Mouse (Mus musculus) heart, embryonic 13.5 days (tissue): ENCODE results near the gene Sipa1l1. TPM values are rescaled to one million over a fixed set of nuclear protein-coding genes. Genes with fewer than 3 reads are reported as not detected.
A peak's percentile ranks its signal among the peaks of the same experiment; 100 is the strongest.

Source experiments
- ATAC-seq: fragments of 200-750 bp; cut with Nextera tagmentation; 2 replicates; pipeline ENCODE4 v1.8.0; 2017; ENCODE audit warnings: moderate TSS enrichment; ENCODE audit not compliant: insufficient number of reproducible peaks, low FRiP score, low TSS enrichment; ENCODE audit errors: extremely low read depth
- H3K27ac ChIP-seq: fragments of 300-500 bp; sonication (generic); replicated peaks from 2 replicates; pipeline ENCODE4 v1.5.1; 2015; ENCODE audit warnings: moderate library complexity, mild to moderate bottlenecking, inconsistent platforms
- H3K27me3 ChIP-seq: fragments of 300-500 bp; sonication (generic); replicated peaks from 2 replicates; pipeline ENCODE4 v1.6.1; 2015; ENCODE audit warnings: mild to moderate bottlenecking, inconsistent platforms
- H3K36me3 ChIP-seq: fragments of 300-500 bp; sonication (generic); 2 replicates; pipeline ENCODE4 v1.6.1; 2015; ENCODE audit warnings: mild to moderate bottlenecking, inconsistent platforms
- H3K4me1 ChIP-seq: fragments of 300-500 bp; sonication (generic); 2 replicates; pipeline ENCODE4 v1.6.1; 2015; ENCODE audit warnings: inconsistent platforms
- H3K4me2 ChIP-seq: fragments of 300-500 bp; sonication (generic); 2 replicates; pipeline ENCODE4 v1.6.1; 2015; ENCODE audit warnings: inconsistent platforms, mild to moderate bottlenecking, moderate library complexity
- H3K4me3 ChIP-seq: fragments of 300-500 bp; sonication (generic); 2 replicates; pipeline ENCODE4 v1.5.1; 2015; ENCODE audit warnings: moderate library complexity, mild to moderate bottlenecking, inconsistent platforms
- H3K9ac ChIP-seq: fragments of 300-500 bp; sonication (generic); 2 replicates; pipeline ENCODE4 v1.6.1; 2015; ENCODE audit warnings: inconsistent platforms, mild to moderate bottlenecking, moderate library complexity
- H3K9me3 ChIP-seq: fragments of 300-500 bp; sonication (generic); 2 replicates; pipeline ENCODE4 v1.6.1; 2016; ENCODE audit warnings: inconsistent platforms
- WGBS: fragments of 180-500 bp; shearing (Covaris S2); methylation state at CpG from one replicate; pipeline ENCODE4 v1.1.7; 2015; ENCODE audit warnings: mixed read lengths; 5-methylcytosine and 5-hydroxymethylcytosine counted together
- polyA plus RNA-seq: library from polyadenylated mRNA; unstranded; fragments of >200 nt; fragmentation: Nextera tagmentation; extraction: Ambion mirVana; gene quantifications from 2 replicates; pipeline ENCODE4 v1.2.1, GENCODE M21; 2015

The Sipa1l1 gene
- polyA plus RNA-seq, 1 experiment from 2014 or later = 19.9 TPM

- H3K27ac ChIP-seq = no peak overlapping the region
- H3K9me3 ChIP-seq = no peaks in the 10 kb centered on the region
- H3K4me2 ChIP-seq = no peak overlapping the region
- H3K27me3 ChIP-seq = no peaks in the 10 kb centered on the region
- peaks cover 31% of the 10 kb centered on the region for H3K4me1 ChIP-seq
- no peak overlapping the region for H3K4me3 ChIP-seq
- no peak overlapping the region for H3K9ac ChIP-seq
- 75% methylated on average over 5 of the region's 5 CpGs for WGBS
- ATAC-seq = no peak
- H3K36me3 ChIP-seq = peaks cover 2% of the 10 kb centered on the region; the same call in 1 of the 2 replicates
These were observed 85.0 kb downstream of the Sipa1l1 start for GRCm38 (mm10) chr12:82254076-82254475.

GRCm38 (mm10) chr12:82256012-82256411 is 86.9 kb downstream of the Sipa1l1 start:
- WGBS = 86% methylated on average over 5 of the region's 5 CpGs
- Histone ChIP-seq H3K4me3 (no peak overlapping the region), H3K4me2 (no peak overlapping the region), H3K9ac (no peak overlapping the region), H3K27me3 (no peaks in the 10 kb centered on the region), H3K27ac (no peak overlapping the region), H3K4me1 (peaks cover 26% of the 10 kb centered on the region), H3K36me3 (no peaks in the 10 kb centered on the region), H3K9me3 (no peaks in the 10 kb centered on the region)
- ATAC-seq = no peak

GRCm38 (mm10) chr12:82256921-82257500 is 87.9 kb downstream of the Sipa1l1 start:
- H3K27ac ChIP-seq = no peak overlapping the region
- no peak overlapping the region for H3K9ac ChIP-seq
- peaks cover 20% of the 10 kb centered on the region; the same call in 1 of the 2 replicates for H3K4me1 ChIP-seq
- no peak for ATAC-seq
- no peak overlapping the region for H3K4me3 ChIP-seq
- H3K4me2 ChIP-seq = no peak overlapping the region
- H3K27me3 ChIP-seq = no peaks in the 10 kb centered on the region
- 72% methylated on average over 6 of the region's 6 CpGs for WGBS
- no peaks in the 10 kb centered on the region for H3K9me3 ChIP-seq
- H3K36me3 ChIP-seq = no peaks in the 10 kb centered on the region

GRCm38 (mm10) chr12:82257994-82258785 is 89.1 kb downstream of the Sipa1l1 start:
- Histone ChIP-seq H3K27ac (no peak overlapping the region), H3K9me3 (no peaks in the 10 kb centered on the region), H3K4me1 (peaks cover 20% of the 10 kb centered on the region; the same call in 1 of the 2 replicates), H3K27me3 (no peaks in the 10 kb centered on the region), H3K9ac (no peak overlapping the region), H3K4me3 (no peak overlapping the region), H3K4me2 (no peak overlapping the region), H3K36me3 (no peaks in the 10 kb centered on the region)
- 76% methylated on average over 6 of the region's 6 CpGs for WGBS
- ATAC-seq = no peak

- Histone ChIP-seq H3K9ac (no peak overlapping the region), H3K4me1 (peaks cover 9% of the 10 kb centered on the region; the same call in 1 of the 2 replicates), H3K4me2 (no peak overlapping the region), H3K36me3 (no peaks in the 10 kb centered on the region), H3K27me3 (no peaks in the 10 kb centered on the region), H3K27ac (no peak overlapping the region), H3K9me3 (no peaks in the 10 kb centered on the region), H3K4me3 (no peak overlapping the region)
- WGBS = 87% methylated on average over 7 of the region's 7 CpGs
- ATAC-seq = no peak
These were observed 94.3 kb downstream of the Sipa1l1 start for GRCm38 (mm10) chr12:82263443-82263842.

- Histone ChIP-seq H3K9me3 (no peaks in the 10 kb centered on the region), H3K36me3 (no peaks in the 10 kb centered on the region), H3K4me3 (no peak overlapping the region), H3K27ac (no peak overlapping the region), H3K9ac (no peak overlapping the region), H3K4me2 (no peak overlapping the region), H3K27me3 (no peaks in the 10 kb centered on the region), H3K4me1 (peaks cover 15% of the 10 kb centered on the region; the same call in 1 of the 2 replicates)
- WGBS = 79% methylated on average over 5 of the region's 5 CpGs
- ATAC-seq = no peak
These were observed 95.1 kb downstream of the Sipa1l1 start for GRCm38 (mm10) chr12:82264083-82264851.

- Histone ChIP-seq H3K9me3 (no peaks in the 10 kb centered on the region), H3K36me3 (no peaks in the 10 kb centered on the region), H3K4me3 (no peak overlapping the region), H3K4me1 (peaks cover 15% of the 10 kb centered on the region; the same call in 1 of the 2 replicates), H3K9ac (no peak overlapping the region), H3K27ac (no peak overlapping the region; the same call in 1 of the 2 replicates), H3K27me3 (no peaks in the 10 kb centered on the region), H3K4me2 (no peak overlapping the region)
- 83% methylated on average over 9 of the region's 9 CpGs for WGBS
- no peak for ATAC-seq
These were observed 96.5 kb downstream of the Sipa1l1 start for GRCm38 (mm10) chr12:82265335-82266274.

- Histone ChIP-seq H3K36me3 (no peaks in the 10 kb centered on the region), H3K4me3 (no peak overlapping the region), H3K27me3 (no peaks in the 10 kb centered on the region), H3K9me3 (no peaks in the 10 kb centered on the region), H3K4me1 (peaks cover 28% of the 10 kb centered on the region), H3K27ac (no peak overlapping the region), H3K9ac (no peak overlapping the region), H3K4me2 (no peak overlapping the region)
- WGBS = 88% methylated on average over 3 of the region's 3 CpGs
- ATAC-seq = no peak
These were observed 102.3 kb downstream of the Sipa1l1 start for GRCm38 (mm10) chr12:82271447-82271846.

GRCm38 (mm10) chr12:82273503-82273902 is 104.4 kb downstream of the Sipa1l1 start:
- Histone ChIP-seq H3K36me3 (0 out of 2 replicates have a peak, but pooled peaks cover 6% of the 10 kb centered on the region), H3K27me3 (no peaks in the 10 kb centered on the region), H3K4me3 (no peak overlapping the region), H3K4me2 (no peak overlapping the region), H3K9ac (no peak overlapping the region), H3K27ac (no peak overlapping the region), H3K4me1 (peaks cover 31% of the 10 kb centered on the region), H3K9me3 (no peaks in the 10 kb centered on the region)
- ATAC-seq = no peak
- WGBS = 69% methylated on average over 3 of the region's 3 CpGs

- no peak overlapping the region for H3K4me3 ChIP-seq
- WGBS = 67% methylated on average over 5 of the region's 5 CpGs
- peak overlapping the region; percentile 33; the same call in 1 of the 2 replicates for H3K9ac ChIP-seq
- H3K36me3 ChIP-seq = 0 out of 2 replicates have a peak, but pooled peaks cover 6% of the 10 kb centered on the region
- no peak for ATAC-seq
- no peak overlapping the region for H3K4me2 ChIP-seq
- H3K27ac ChIP-seq = peak overlapping the region; percentile 46; the same call in 1 of the 2 replicates
- H3K4me1 ChIP-seq = peaks cover 32% of the 10 kb centered on the region
- H3K27me3 ChIP-seq = no peaks in the 10 kb centered on the region
- no peaks in the 10 kb centered on the region for H3K9me3 ChIP-seq
These were observed 105.5 kb downstream of the Sipa1l1 start for GRCm38 (mm10) chr12:82274576-82274975.
